Mouse (Mus musculus) naive thymus-derived CD4-positive, alpha-beta T cell, adult 2 months (primary cell): Measurements from ENCODE around the gene Ric1.
"Not testable (repeated sequence)": the region's sequence is repeated elsewhere in the genome, so short reads cannot be mapped to it uniquely, and the experiment has no call there.

Source experiments
- DNase-seq: peaks from one replicate; pipeline ENCODE4 v3.0.0-alpha.2; 2011; ENCODE audit warnings: low read depth

Ric1 gene

GRCm38 (mm10) chr19:29527299-29527698 is 5.2 kb downstream of the Ric1 start:
- DNase-seq: no peak

DNA sequence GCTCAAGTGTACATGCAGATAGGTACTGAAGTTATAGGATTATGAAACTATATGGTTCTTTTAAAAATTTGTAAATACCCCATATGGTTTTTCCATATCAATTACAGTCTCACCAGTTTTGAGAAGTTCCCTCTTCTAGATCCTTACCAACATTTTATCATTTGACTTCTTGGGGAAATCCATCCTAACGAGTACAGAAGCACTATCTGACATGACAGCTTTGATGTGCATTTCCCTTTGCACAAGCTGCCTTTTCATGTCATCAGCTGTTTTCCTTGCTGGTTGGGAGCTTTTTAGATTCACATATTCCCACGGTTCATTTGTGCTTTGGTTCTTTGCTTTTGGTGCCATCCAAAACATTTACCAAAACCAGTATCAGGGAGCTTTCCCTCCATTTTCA is 6.5 kb downstream of the Ric1 start:
- DNase-seq: no peak

GRCm38 (mm10) chr19:29534030-29534429 is 11.9 kb downstream of the Ric1 start:
- DNase-seq: no peak

DNA sequence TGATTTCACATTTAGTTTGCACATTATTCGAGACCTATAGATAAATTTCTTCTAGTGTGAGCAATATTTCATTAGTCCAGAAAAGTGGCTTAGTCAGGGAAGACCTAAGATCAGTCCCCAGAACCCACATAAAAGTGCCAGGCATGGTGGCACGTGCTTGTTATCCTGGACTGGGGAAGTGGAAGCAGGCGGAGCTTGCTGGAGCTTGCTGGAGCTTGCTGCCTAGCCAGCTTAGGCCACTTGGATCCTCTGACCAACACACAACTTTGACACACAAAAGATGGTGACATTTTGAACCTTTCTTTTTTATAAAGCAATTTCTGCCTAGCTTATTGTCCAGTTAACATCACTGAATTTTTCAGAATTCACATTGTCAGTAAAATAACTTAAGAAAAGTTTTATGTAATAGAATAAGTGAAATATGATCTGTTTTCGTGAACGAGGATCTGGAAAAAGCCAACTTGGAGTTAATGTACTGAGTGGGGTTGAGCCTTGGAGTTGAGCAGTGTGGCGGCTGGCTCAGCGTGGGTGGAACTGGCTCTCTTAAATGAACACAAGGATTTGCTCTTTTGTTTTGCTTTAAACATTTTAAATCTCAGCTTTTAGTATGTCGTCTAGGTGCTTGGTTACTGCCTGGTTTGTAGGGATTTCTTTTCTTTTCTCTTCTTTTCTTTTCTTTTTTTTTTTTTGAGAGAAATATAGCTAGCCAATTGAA is 20.3 kb downstream of the Ric1 start:
- no peak for DNase-seq

GRCm38 (mm10) chr19:29544026-29544425 is 21.9 kb downstream of the Ric1 start:
- no peak for DNase-seq

- no peak for DNase-seq
These were observed 28.5 kb downstream of the Ric1 start for GRCm38 (mm10) chr19:29550618-29551017.

DNA sequence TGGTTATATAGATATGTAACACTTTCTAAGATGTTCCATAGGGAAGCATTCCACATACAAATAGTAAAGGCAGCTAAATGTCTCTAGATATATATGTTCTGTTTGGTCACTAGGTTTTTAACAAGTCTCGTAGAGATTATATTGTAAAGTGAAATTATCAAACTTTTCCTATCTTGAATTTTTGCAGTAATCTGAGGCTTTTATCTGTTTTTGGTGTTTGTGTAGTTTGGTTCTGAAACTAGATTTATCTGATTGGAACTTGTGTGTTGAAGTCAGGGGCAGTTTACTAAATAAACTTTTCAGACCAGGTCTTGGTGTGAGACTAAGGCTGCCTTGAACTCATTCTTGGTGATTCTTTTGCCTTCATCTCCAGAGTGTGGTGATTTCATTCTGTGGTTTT is 29.0 kb downstream of the Ric1 start:
- DNase-seq: no peak

GRCm38 (mm10) chr19:29551980-29552379 is 29.9 kb downstream of the Ric1 start:
- not testable (repeated sequence) for DNase-seq

GRCm38 (mm10) chr19:29557171-29557845 is 35.2 kb downstream of the Ric1 start:
- not testable (repeated sequence) for DNase-seq

- no peak for DNase-seq
These were observed 40.1 kb downstream of the Ric1 start for GRCm38 (mm10) chr19:29562166-29562565.

DNA sequence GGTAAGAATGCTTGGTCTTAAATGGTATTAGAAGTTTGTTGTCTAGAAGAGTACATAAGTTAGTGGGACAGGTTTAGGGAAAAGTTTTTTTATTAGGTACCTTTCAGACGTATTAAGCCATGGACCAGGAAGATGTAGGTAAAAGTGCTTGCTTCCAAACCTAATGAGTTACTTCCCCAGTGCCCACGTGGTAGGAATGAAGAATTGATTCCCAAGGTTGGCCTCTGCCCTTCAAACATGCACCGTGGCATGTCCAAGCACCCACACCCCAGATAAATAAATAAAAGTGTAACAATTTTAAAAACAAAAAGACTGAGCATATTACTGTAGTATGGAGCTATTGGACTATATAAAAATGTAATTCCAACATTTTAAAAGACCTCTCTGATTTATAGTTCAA is 40.5 kb downstream of the Ric1 start:
- no peak for DNase-seq

DNA sequence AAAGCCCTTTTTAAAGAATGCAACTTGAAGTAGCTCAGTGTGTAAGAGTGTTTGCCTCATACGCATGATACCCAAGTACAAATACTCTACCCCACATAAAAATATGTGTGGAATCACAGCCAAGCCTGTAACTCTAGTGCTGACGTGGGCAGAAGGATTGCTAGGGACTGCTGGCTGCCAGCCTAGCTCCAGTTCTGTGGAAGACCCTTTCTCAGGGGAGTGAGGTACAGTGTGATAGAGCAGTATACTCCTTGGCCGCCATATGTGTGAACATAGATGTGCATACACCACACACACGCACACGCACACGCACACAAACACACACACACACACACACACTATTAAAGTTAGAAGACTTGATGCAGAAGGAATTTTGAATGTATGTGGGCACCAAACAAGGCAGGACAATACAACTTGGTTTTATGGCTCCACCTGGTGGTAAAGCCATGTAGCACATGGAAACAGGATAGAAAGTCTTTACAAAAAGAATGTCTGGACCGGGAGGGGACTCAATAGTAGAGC is 41.2 kb downstream of the Ric1 start:
- peak; percentile 71 for DNase-seq

- no peak for DNase-seq
These were observed 44.4 kb downstream of the Ric1 start for GRCm38 (mm10) chr19:29566512-29566911.

DNA sequence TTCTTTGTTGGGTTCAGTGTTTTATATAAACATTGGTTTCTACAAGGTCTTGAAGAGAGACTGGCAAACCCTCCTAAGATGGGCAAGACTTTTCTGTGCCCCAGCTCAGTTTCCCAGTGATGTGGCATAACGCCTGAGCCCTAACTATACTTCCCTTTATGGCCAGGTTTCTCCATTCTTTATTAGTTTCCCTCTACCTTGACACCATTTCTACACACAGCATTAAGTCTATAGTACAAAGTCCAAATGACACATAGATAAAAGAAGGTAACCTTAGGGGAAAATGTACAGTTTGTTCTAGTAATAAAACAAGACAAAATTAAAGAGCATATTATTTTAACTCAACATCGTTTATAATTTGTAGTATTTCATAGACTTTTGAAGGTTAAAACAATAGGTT is 60.4 kb downstream of the Ric1 start:
- DNase-seq: no peak

DNA sequence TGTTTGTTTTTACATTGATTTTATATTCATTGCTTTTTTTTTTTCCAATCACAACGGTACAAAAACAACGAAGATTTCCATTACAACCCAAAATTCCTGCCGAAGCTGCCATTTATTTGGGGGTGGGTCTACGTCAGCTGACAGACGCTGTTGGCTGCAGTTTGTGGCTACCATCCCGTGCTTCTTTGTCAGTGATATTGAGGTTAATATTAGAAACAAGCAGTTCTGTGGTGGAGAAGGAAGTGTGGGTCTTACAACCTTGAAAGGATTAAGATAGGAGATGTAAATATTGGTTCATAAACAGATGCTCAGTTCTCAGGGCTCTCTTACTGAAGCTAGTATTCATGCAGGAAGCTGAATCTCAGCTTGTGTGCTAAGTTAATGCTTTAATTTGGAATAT is 61.7 kb downstream of the Ric1 start:
- DNase-seq: no peak

DNA sequence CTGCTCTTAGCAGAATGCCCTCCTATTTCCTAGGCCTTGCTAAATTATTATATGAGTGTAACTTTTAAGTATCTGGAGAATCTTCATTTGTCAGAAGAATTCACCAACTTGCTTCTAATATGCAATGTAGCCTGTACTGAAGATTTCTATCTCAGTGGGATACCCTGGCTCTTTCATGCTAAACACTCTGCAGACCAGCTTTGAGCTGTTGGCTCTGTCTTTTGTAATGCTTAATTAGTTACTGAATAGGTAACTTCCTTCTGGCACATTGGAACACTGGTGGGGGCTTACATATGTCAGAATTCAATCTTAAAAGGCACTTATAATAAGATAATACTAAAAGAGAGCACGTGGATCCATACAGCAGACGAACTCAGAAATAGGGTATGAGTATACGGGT is 71.7 kb downstream of the Ric1 start:
- not testable (repeated sequence) for DNase-seq

DNA sequence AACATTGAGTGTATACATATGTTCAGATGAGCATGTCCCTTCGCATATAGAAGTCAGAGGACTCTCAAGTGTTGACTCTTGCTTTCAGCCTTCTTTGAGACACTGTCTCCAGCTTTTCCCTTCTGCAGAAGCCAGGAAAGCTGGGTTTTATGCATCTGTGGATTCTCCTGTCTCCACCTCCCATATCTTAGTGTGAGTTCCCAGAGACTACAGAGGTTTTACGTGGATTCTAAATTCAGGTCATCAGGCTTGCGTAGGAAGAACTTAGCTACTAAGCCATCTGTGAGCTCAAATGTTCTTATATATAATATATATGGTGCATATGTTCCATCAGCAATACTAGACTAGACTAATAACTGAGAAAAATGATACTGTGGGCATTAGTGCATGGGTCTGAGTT is 74.2 kb downstream of the Ric1 start:
- no peak for DNase-seq

- peak; percentile 51 for DNase-seq
These were observed 74.9 kb downstream of the Ric1 start for GRCm38 (mm10) chr19:29596985-29597384.

GRCm38 (mm10) chr19:29598981-29599380 is 76.9 kb downstream of the Ric1 start:
- no peak for DNase-seq

DNA sequence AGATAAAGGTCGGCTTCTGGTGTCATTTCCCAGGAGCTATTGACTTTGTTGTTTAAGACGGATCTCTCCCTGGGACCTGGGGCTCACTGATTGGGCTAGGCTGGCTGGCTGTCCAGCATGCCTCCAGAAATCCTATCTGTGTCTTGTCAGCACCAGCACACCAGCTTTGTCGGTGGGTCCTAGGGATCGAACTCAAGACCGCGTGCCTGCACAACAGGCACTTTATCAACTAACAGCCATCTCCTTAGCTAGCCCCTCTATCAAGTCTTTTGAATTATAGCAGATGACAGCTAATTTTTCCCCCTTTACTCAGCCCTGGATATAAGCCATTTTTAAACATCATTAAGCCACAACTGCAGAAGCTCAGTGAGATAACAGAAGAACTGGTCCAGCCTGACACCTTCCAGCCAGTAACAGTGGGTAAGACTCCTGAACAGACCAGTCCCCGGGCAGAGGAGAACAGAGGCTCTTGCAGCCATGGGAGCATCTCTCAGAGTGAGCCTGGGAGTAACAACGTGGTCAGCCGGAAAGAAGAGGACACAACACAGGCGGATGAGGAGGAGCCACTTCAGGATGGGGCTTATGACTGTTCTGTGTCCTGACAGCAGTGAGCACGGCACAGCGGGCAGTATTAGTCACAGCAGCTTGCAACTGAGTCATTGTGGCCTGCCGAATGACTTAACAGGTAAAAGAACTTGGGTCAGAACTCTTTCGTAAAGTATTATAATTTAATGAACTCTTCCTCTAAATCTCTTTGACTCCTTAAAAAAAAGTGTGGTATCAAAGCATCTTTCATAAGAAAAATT is 81.7 kb downstream of the Ric1 start:
- no peak for DNase-seq

- DNase-seq: no peak
These were observed 82.6 kb downstream of the Ric1 start for GRCm38 (mm10) chr19:29604653-29605052.

DNA sequence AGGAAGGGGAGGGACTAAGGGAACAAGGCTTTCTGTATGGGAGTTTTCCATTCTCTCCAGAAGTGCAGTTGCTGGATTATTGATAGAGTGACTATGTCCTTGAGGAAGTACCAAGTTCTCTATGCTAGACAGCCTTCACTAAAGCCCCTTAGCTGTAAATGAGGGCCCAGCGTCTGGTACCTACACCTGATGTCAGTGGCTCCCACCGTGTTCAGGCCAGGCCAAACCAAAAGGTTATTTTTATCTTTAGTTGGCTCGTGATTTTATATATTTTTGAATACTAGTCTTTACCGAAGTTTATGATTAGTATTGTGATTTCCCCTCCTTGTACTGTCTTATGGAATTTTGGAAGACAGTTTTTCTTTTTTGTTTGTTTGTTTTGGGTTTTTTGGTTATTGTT is 85.4 kb downstream of the Ric1 start:
- no peak for DNase-seq

GRCm38 (mm10) chr19:29608212-29608611 is 86.1 kb downstream of the Ric1 start:
- no peak for DNase-seq
